Mouse (Mus musculus) C2C12 (cell line): ENCODE measurements around the gene Get4. TPM values are rescaled to one million over a fixed set of nuclear protein-coding genes. Genes with fewer than 3 reads are reported as not detected.

Experiments
- H3K27me3 ChIP-seq: one replicate; pipeline ENCODE4 v1.6.1; 2011; ENCODE audit not compliant: control insufficient read depth, insufficient read depth, insufficient read length
- H3K36me3 ChIP-seq: one replicate; pipeline ENCODE4 v1.6.1; 2011; ENCODE audit not compliant: control insufficient read depth, insufficient read depth
- H3K4me3 ChIP-seq: one replicate; pipeline ENCODE4 v1.5.1; 2011; ENCODE audit warnings: mild to moderate bottlenecking, control low read depth; ENCODE audit not compliant: poor library complexity, insufficient read depth, severe bottlenecking
- H3K79me2 ChIP-seq: one replicate; pipeline ENCODE4 v1.6.1; 2011; ENCODE audit not compliant: control insufficient read depth, insufficient read depth
- H3K79me3 ChIP-seq: one replicate; pipeline ENCODE4 v1.6.1; 2011; ENCODE audit warnings: low read depth, control low read depth
- H3ac ChIP-seq: one replicate; pipeline ENCODE3; 2011; ENCODE audit warnings: low read depth; ENCODE audit not compliant: control insufficient read depth, insufficient read length
- CEBPB ChIP-seq: IDR thresholded peaks from one replicate; pipeline ENCODE4 v1.6.1; 2011; ENCODE audit warnings: low read depth, mild to moderate bottlenecking, control low read depth, moderate library complexity
- CTCF ChIP-seq: IDR thresholded peaks from one replicate; pipeline ENCODE4 v1.5.1; 2011; ENCODE audit not compliant: control insufficient read depth, insufficient read depth, insufficient read length
- FOSL1 ChIP-seq: IDR thresholded peaks from one replicate; pipeline ENCODE4 v1.8.0; 2011; ENCODE audit warnings: mild to moderate bottlenecking, low read length; ENCODE audit not compliant: poor library complexity, insufficient read depth, severe bottlenecking
- MAX ChIP-seq: IDR thresholded peaks from one replicate; pipeline ENCODE4 v1.6.1; 2011; ENCODE audit warnings: mild to moderate bottlenecking, control low read depth
- MYOD1 ChIP-seq: IDR thresholded peaks from one replicate; pipeline ENCODE4 v1.6.1; 2011; ENCODE audit warnings: low read depth; ENCODE audit not compliant: control insufficient read depth, insufficient read length
- MYOG ChIP-seq: IDR thresholded peaks from one replicate; pipeline ENCODE4 v1.6.1; 2011; ENCODE audit not compliant: control insufficient read depth, insufficient read length; ENCODE audit errors: extremely low read depth
- USF1 ChIP-seq: IDR thresholded peaks from one replicate; pipeline ENCODE4 v1.6.1; 2011; ENCODE audit warnings: low read depth, mild to moderate bottlenecking, control low read depth, moderate library complexity
- polyA plus RNA-seq: library from polyadenylated mRNA; unstranded; fragments of >200 nt; fragmentation: generic; extraction: Trizol; gene quantifications from one replicate; pipeline ENCODE4 v1.2.1, GENCODE M21; 2012; ENCODE audit warnings: missing spikeins

Gene Get4
- polyA plus RNA-seq, 1 experiment, result 133 TPM

DNA sequence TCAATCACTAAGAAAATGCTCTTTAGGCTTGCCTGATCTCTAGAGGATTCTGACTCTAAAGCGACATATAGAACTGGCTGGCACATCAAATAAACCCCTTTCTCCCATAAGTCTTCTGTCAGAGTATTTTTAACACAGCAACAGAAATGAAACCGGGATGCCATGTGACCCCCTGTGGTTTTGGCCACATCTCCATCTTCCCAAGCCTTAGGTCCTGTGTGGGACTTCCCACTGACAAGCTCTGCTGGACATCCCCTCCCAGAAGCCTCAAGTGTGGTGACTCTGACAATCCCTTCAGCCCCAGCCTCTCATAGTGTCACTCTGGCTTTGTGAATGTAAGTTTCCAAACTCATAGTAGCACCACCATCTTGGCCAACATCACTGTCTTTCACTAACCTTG, 42.0 kb downstream of the Get4 start:
- Histone ChIP-seq H3K4me3 (no peak overlapping the region), H3K27me3 (peaks cover 12% of the 10 kb centered on the region), H3K79me3 (no peaks in the 10 kb centered on the region), H3ac (no peak overlapping the region), H3K79me2 (no peaks in the 10 kb centered on the region), H3K36me3 (no peaks in the 10 kb centered on the region)
- no peak for TF ChIP-seq MYOG
- no peak for TF ChIP-seq CEBPB
- TF ChIP-seq MAX, result no peak
- TF ChIP-seq FOSL1, result no peak
- no peak for TF ChIP-seq CTCF
- no peak for TF ChIP-seq USF1
- no peak for TF ChIP-seq MYOD1

DNA sequence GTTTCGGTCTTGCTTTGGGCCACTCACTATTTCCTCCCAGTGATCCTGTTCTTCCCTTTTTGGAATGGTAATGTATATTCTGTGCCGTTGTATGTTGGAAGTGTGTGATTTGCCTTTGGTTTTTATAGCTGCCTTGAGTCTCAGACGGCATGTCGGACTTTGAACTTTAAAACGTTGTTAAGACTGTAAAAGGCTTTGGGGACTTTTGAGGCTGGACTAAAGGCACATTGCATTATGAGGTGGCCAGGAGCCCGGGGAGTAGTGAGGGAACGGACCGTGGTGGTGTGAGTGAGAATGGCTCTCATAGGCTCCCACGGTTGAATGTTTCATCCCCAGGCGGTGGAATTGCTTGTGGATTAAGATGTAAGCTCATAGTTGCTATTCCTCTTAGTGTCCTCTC, 45.0 kb downstream of the Get4 start:
- Histone ChIP-seq H3K79me3 (no peaks in the 10 kb centered on the region), H3ac (no peak overlapping the region), H3K27me3 (peaks cover 18% of the 10 kb centered on the region), H3K4me3 (no peak overlapping the region), H3K36me3 (no peaks in the 10 kb centered on the region), H3K79me2 (no peaks in the 10 kb centered on the region)
- no peak for TF ChIP-seq USF1
- no peak for TF ChIP-seq MYOD1
- TF ChIP-seq CEBPB, result no peak

DNA sequence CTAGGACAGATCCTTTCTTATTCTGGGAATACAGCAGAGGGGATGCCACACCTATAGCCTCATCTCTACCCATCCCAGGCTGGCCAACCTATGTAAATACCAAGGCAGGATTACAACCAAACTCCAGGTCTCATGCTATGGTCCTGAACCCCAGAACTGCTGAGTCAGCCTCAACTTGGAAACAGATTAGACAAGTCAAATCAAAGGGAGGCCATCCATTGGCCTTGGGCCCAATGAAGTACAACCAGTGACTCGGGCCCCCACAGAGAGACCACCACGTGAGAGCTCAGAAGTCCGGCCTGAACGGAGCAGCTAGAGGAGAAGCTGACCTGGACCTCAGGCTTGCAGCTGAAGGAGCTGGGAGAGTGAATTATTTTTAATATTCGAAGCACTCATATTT, 45.6 kb downstream of the Get4 start:
- Histone ChIP-seq H3K36me3 (no peaks in the 10 kb centered on the region), H3K4me3 (no peak overlapping the region), H3K79me2 (no peaks in the 10 kb centered on the region), H3ac (no peak overlapping the region), H3K27me3 (peaks cover 18% of the 10 kb centered on the region), H3K79me3 (no peaks in the 10 kb centered on the region)
- TF ChIP-seq CEBPB (no peak), MYOD1 (no peak), MYOG (no peak), FOSL1 (no peak), USF1 (no peak), MAX (no peak), CTCF (no peak)

GRCm38 (mm10) chr5:139302101-139302500, 50.0 kb downstream of the Get4 start:
- H3K27me3 ChIP-seq, result peaks cover 22% of the 10 kb centered on the region
- no peak overlapping the region for H3ac ChIP-seq
- H3K36me3 ChIP-seq, result no peaks in the 10 kb centered on the region
- H3K79me2 ChIP-seq, result no peaks in the 10 kb centered on the region
- TF ChIP-seq MAX (no peak), FOSL1 (no peak), CTCF (no peak), USF1 (no peak), MYOG (no peak), MYOD1 (no peak), CEBPB (no peak)
- no peaks in the 10 kb centered on the region for H3K79me3 ChIP-seq
- no peak overlapping the region for H3K4me3 ChIP-seq

- Histone ChIP-seq H3K79me3 (no peaks in the 10 kb centered on the region), H3K79me2 (no peaks in the 10 kb centered on the region), H3K27me3 (peaks cover 19% of the 10 kb centered on the region), H3K4me3 (no peak overlapping the region), H3K36me3 (no peaks in the 10 kb centered on the region), H3ac (no peak overlapping the region)
- no peak for TF ChIP-seq CEBPB
- no peak for TF ChIP-seq MAX
- TF ChIP-seq MYOD1, result no peak
- no peak for TF ChIP-seq CTCF
- TF ChIP-seq USF1, result no peak
Observed at GRCm38 (mm10) chr5:139303646-139304061, 51.5 kb downstream of the Get4 start.

- Histone ChIP-seq H3K79me2 (no peaks in the 10 kb centered on the region), H3K27me3 (no peaks in the 10 kb centered on the region), H3K36me3 (no peaks in the 10 kb centered on the region), H3ac (no peak overlapping the region), H3K79me3 (no peaks in the 10 kb centered on the region), H3K4me3 (no peak overlapping the region)
- TF ChIP-seq CEBPB, result no peak
- no peak for TF ChIP-seq CTCF
- no peak for TF ChIP-seq MYOG
- no peak for TF ChIP-seq MYOD1
- no peak for TF ChIP-seq FOSL1
- no peak for TF ChIP-seq USF1
- no peak for TF ChIP-seq MAX
Observed at GRCm38 (mm10) chr5:139309946-139310345, 57.8 kb downstream of the Get4 start.
